8 mouse cellular contexts compared by ENCODE assay signal in the genomic region with DNA sequence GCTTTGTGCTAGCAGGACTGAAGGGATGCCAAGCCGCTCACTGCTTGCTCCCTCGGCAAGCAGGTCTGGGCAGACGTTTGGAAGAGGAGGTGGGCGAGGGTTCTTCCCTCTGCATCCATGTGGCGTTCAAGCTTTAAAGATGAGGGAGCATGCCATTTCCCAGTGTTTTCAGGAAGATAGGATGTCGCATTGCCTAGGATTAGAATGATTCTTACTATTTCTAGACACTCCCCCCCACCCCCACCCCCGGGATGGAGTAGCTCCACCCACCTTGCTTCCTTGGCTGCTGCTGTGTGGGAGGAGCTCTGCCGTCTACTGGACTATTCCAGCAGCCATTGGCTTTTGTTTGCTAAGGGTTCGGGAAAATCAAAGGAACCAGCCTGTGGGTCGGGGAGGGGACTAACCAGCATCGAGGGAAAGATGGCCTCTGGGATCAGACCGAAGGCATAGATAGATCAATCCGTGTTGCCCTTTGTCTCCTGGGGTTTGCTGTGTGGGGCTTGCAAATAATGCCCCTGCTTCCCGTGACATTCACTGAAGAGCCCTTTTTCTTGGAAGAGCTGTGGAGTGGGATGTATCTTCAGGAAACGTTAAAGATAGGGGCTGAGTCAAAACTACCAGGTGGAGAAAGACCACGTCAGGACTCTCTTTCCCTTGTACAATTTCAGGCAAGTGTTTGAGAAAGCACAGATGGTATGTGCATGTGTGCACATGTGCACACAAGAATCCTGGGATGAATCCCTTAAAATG. TPM values are rescaled to one million over a fixed set of nuclear protein-coding genes. Genes with fewer than 3 reads are reported as not detected.
DNase-seq lines count a peak whose midpoint lies in the region; ATAC-seq and TF ChIP-seq lines count a peak whose summit lies in the region.

No protein-coding gene starts in this region.

- 14% methylated on average over 16 of the region's 16 CpGs for WGBS in liver, embryonic 13.5 days (ENCODE audit: insufficient replicate concordance)
- 3% methylated on average over 16 of the region's 16 CpGs for WGBS in olfactory bulb, adult 2 months

- peaks cover 18 to 53% of the 10 kb centered on the region in 2 experiments for H3K4me1 ChIP-seq in CH12.LX (ENCODE audit: control insufficient read depth in 1 of 2, insufficient read depth in 2 of 2)
- peaks cover 74% of the 10 kb centered on the region for H3K4me1 ChIP-seq in liver, embryonic 13.5 days (replicated peaks)
- peaks cover 26% of the 10 kb centered on the region for H3K4me1 ChIP-seq in olfactory bulb, adult 2 months (ENCODE audit: control insufficient read depth, insufficient read depth, low read length)

- peak; percentile 46 for TF ChIP-seq POLR2A in CH12.LX (IDR thresholded peaks at IDR 0.05; ENCODE audit: low read depth, low read length)
- TF ChIP-seq POLR2A in olfactory bulb, adult 2 months (IDR thresholded peaks at IDR 0.05; ENCODE audit: insufficient read depth, low read depth, low read length): peak; percentile 22; the same call in 1 of the 2 replicates

- TF ChIP-seq EP300 in CH12.LX (IDR thresholded peaks at IDR 0.05; ENCODE audit: low read length): no peak

- no peak for TF ChIP-seq CTCF in CH12.LX (conservative IDR thresholded peaks at IDR 0.05 in 1 of 2, IDR thresholded peaks at IDR 0.05 in 1 of 2; ENCODE audit: low read depth in 2 of 2, low read length in 2 of 2)
- no peak for TF ChIP-seq CTCF in olfactory bulb, adult 2 months (IDR thresholded peaks at IDR 0.05; ENCODE audit: insufficient read depth, low read depth, low read length)

- no peaks in the 10 kb centered on the region for H3K9me3 ChIP-seq in CH12.LX (replicated peaks; ENCODE audit: low read length)
- H3K9me3 ChIP-seq in liver, embryonic 13.5 days (replicated peaks): no peaks in the 10 kb centered on the region

- no peaks in the 10 kb centered on the region for H3K27me3 ChIP-seq in CH12.LX (replicated peaks)
- H3K27me3 ChIP-seq in liver, embryonic 13.5 days: peaks cover 6% of the 10 kb centered on the region

- peak overlapping the region; percentile 78 for H3K9ac ChIP-seq in CH12.LX (ENCODE audit: insufficient read depth, low read depth)
- H3K9ac ChIP-seq in liver, embryonic 13.5 days: no peak overlapping the region

- no peak for ATAC-seq in liver, embryonic 13.5 days (ENCODE audit: low read depth)

- H3K4me3 ChIP-seq in CH12.LX (replicated peaks in 1 of 3; ENCODE audit: low read depth in 2 of 3, low read length in 2 of 3, poor library complexity in 1 of 3): peak overlapping the region; percentile 71 to 78 (median 72)
- 0 out of 2 replicates have a peak overlapping the region, but pooled peaks have one; percentile 2 for H3K4me3 ChIP-seq in liver, embryonic 13.5 days (replicated peaks)
- peak overlapping the region; percentile 35 for H3K4me3 ChIP-seq in olfactory bulb, adult 2 months (ENCODE audit: insufficient read depth, low read depth, low read length)

- peak overlapping the region; percentile 89 for H3K4me2 ChIP-seq in CH12.LX (ENCODE audit: insufficient read depth, low read depth, poor library complexity, severe bottlenecking)
- H3K4me2 ChIP-seq in liver, embryonic 13.5 days: peak overlapping the region; percentile 34

- H3K36me3 ChIP-seq in CH12.LX (replicated peaks in 1 of 2; ENCODE audit: control insufficient read depth in 1 of 2, insufficient read depth in 1 of 2, low read length in 1 of 2): peaks cover 0 to 4% of the 10 kb centered on the region in 2 experiments
- no peaks in the 10 kb centered on the region for H3K36me3 ChIP-seq in liver, embryonic 13.5 days

- no peak for TF ChIP-seq RAD21 in CH12.LX (IDR thresholded peaks at IDR 0.05; ENCODE audit: low read depth, low read length)

- DNase-seq in CH12.LX (ENCODE audit: extremely low read depth) (peak; percentile 69), WW6 (ENCODE audit: low read depth, low spot score) (peak; percentile 48)
- DNase-seq in frontal cortex, adult 2 months (ENCODE audit: extremely low spot score in 1 of 2, low spot score in 1 of 2): peak; percentile 42 to 66
- DNase-seq in kidney, adult 9 months: peak; percentile 32
- DNase-seq in liver, embryonic 13.5 days: no peak
- no peak for DNase-seq in urinary bladder, postnatal 10 days (ENCODE audit: low spot score)
- no peak for DNase-seq in c-Kit-positive CD71-positive TER-119-positive erythroid progenitor cells, embryonic 14.5 days (ENCODE audit: low spot score)

- in situ Hi-C loops in CH12.LX (cut with MboI; ENCODE audit: low pct_ligation_motif_present, low pct_unique_long_range_greater_than_20kb, low sequenced_read_pairs): loop anchor here (10.0 kb wide), 1 partner anchor 92 kb away; no protein-coding TSS in a partner anchor

- dilution Hi-C loops in CH12.LX (cut with MboI; ENCODE audit: extremely low pct_ligation_motif_present, extremely low pct_unique_long_range_greater_than_20kb, low sequenced_read_pairs): no loop called here

- H3K79me2 ChIP-seq in CH12.LX (replicated peaks; ENCODE audit: control insufficient read depth, extremely low read depth, insufficient read depth, poor library complexity, severe bottlenecking): peaks cover 25% of the 10 kb centered on the region

- peak overlapping the region; percentile 96 for H3K27ac ChIP-seq in CH12.LX (ENCODE audit: insufficient read depth, low read depth)
- no peak overlapping the region for H3K27ac ChIP-seq in liver, embryonic 13.5 days
- peak overlapping the region; percentile 73 for H3K27ac ChIP-seq in olfactory bulb, adult 2 months (ENCODE audit: insufficient read depth, low read depth, low read length)

TF ChIP-seq in CH12.LX, 34 proteins besides CTCF, POLR2A, EP300 and RAD21:
- TF ChIP-seq MXI1 (IDR thresholded peaks at IDR 0.05; ENCODE audit: low read depth, low read length) (peak; percentile 43), BHLHE40 (IDR thresholded peaks at IDR 0.05; ENCODE audit: low read depth, low read length) (no peak), ETS1 (conservative IDR thresholded peaks at IDR 0.05; ENCODE audit: low read depth, low read length) (no peak), NRF1 (IDR thresholded peaks at IDR 0.05; ENCODE audit: low read depth, low read length) (no peak), TCF12 (IDR thresholded peaks at IDR 0.05; ENCODE audit: low read depth, low read length) (0 out of 2 replicates have a peak, but pooled peaks have one; percentile 5), POLR2AphosphoS2 (IDR thresholded peaks at IDR 0.05; ENCODE audit: low read depth, low read length) (no peak), CHD2 (IDR thresholded peaks at IDR 0.05; ENCODE audit: low read length) (0 out of 2 replicates have a peak, but pooled peaks have one; percentile 37)

RNA-seq across cellular contexts. Expression of a gene that starts 3.7 kb away (rescaled TPM):
- total RNA-seq in CH12.LX (2012; rRNA removed) (17.5 and 21.4 TPM in 2 replicates), CH12.LX (2014; rRNA removed) (9.6 and 10.9 TPM in 2 replicates)
- polyA plus RNA-seq in CH12.LX (2012; ENCODE audit: insufficient read length, low read depth): 30.6 and 33.1 TPM in 2 replicates
- polyA plus RNA-seq in frontal cortex, adult 2 months (2012; rRNA removed): 28.0 and 28.5 TPM in 2 replicates
- 3.2 and 3.7 TPM in 2 replicates for polyA plus RNA-seq in liver, embryonic 13.5 days (2015; fragmentation: Nextera tagmentation; extraction: Ambion mirVana)
- not detected in 2 replicates for polyA plus RNA-seq in olfactory bulb, adult 2 months (2012; ENCODE audit: insufficient read depth, insufficient read length, low replicate concordance, missing spikeins)

RNA-seq across cellular contexts. Expression of a gene that starts 21.8 kb away (rescaled TPM):
- total RNA-seq in CH12.LX (2012; rRNA removed) (not detected in 2 replicates), CH12.LX (2014; rRNA removed) (0.43 TPM in 1 of 2 replicates, not detected in the other)
- polyA plus RNA-seq in CH12.LX (2012; ENCODE audit: insufficient read length, low read depth): 0.57 and 0.61 TPM in 2 replicates
- not detected in 2 replicates for polyA plus RNA-seq in frontal cortex, adult 2 months (2012; rRNA removed)
- polyA plus RNA-seq in liver, embryonic 13.5 days (2015; fragmentation: Nextera tagmentation; extraction: Ambion mirVana): not detected in 2 replicates
- polyA plus RNA-seq in olfactory bulb, adult 2 months (2012; ENCODE audit: insufficient read depth, insufficient read length, low replicate concordance, missing spikeins): not detected in 2 replicates

Comparison
In these comparisons a context has a peak if more than half of its experiments do, and no peak if none do; other contexts are left out.
1. DNase-seq: peak in CH12.LX (single experiment), WW6 (single experiment), frontal cortex, adult 2 months (2 of 2) and kidney, adult 9 months (single experiment); none in liver, embryonic 13.5 days (single experiment), urinary bladder, postnatal 10 days (single experiment) and c-Kit-positive CD71-positive TER-119-positive erythroid progenitor cells, embryonic 14.5 days (single experiment).
2. H3K4me3 ChIP-seq: peak in every context shown above with its lines; median percentile 72 in CH12.LX; 35 in olfactory bulb, adult 2 months; 2 in liver, embryonic 13.5 days.